Mouse (Mus musculus) bone marrow, adult 2 months (tissue): Measurements from ENCODE around the gene Gna13. TPM values are rescaled to one million over a fixed set of nuclear protein-coding genes. Genes with fewer than 3 reads are reported as not detected.

Experiments
- H3K27ac ChIP-seq: fragments of 200-500 bp; 2 replicates; pipeline ENCODE4 v1.5.1; 2012; ENCODE audit warnings: low read depth, mild to moderate bottlenecking, control low read depth, inconsistent platforms, low read length; ENCODE audit not compliant: control insufficient read depth, poor library complexity, insufficient read depth
- H3K4me1 ChIP-seq: fragments of 200-500 bp; 2 replicates; pipeline ENCODE4 v1.6.1; 2011; ENCODE audit warnings: low read length; ENCODE audit not compliant: control insufficient read depth, insufficient read depth
- H3K4me3 ChIP-seq: fragments of 200-500 bp; replicated peaks from 2 replicates; pipeline ENCODE3; 2011; ENCODE audit warnings: mild to moderate bottlenecking, low read depth, low read length, control low read depth; ENCODE audit not compliant: control insufficient read depth
- CTCF ChIP-seq: fragments of 200-500 bp; IDR thresholded peaks from 2 replicates; pipeline ENCODE4 v1.5.1; 2011; ENCODE audit warnings: low read length, control low read depth; ENCODE audit not compliant: control insufficient read depth, insufficient read depth
- POLR2A ChIP-seq: fragments of 200-500 bp; IDR thresholded peaks from 2 replicates; pipeline ENCODE4 v1.6.1; 2011; ENCODE audit warnings: low read depth, mild to moderate bottlenecking, control low read depth, low read length, borderline replicate concordance; ENCODE audit not compliant: control insufficient read depth
- WGBS: fragments of 180-500 bp; shearing (Covaris S2); methylation state at CpG from one replicate; pipeline ENCODE4 v1.1.7; 2018; 5-methylcytosine and 5-hydroxymethylcytosine counted together
- polyA plus RNA-seq: library from polyadenylated mRNA; stranded (reverse); fragments of >200 nt; gene quantifications from 2 replicates; pipeline ENCODE4 v1.2.4, GENCODE M21; 2011; ENCODE audit warnings: low replicate concordance; ENCODE audit not compliant: missing spikeins, insufficient read depth, insufficient read length

The Gna13 gene
- polyA plus RNA-seq, 1 experiment, result 28.9 TPM

- peak overlapping the region; percentile 84 for H3K27ac ChIP-seq
- under 1% methylated on average over 27 of the region's 27 CpGs for WGBS
- TF ChIP-seq CTCF, result 0 out of 2 replicates have a peak, but pooled peaks have one; percentile 5
- no peak for TF ChIP-seq POLR2A
- H3K4me1 ChIP-seq, result peaks cover 5% of the 10 kb centered on the region; the same call in 1 of the 2 replicates
- peak overlapping the region; percentile 88 for H3K4me3 ChIP-seq
Observed at GRCm38 (mm10) chr11:109361631-109362462, 784 bp upstream of the Gna13 start.

- no peak for TF ChIP-seq CTCF
- peak; percentile 55; the same call in 1 of the 2 replicates for TF ChIP-seq POLR2A
- peak overlapping the region; percentile 100 for H3K27ac ChIP-seq
- H3K4me3 ChIP-seq, result peak overlapping the region; percentile 96
- peaks cover 5% of the 10 kb centered on the region; the same call in 1 of the 2 replicates for H3K4me1 ChIP-seq
- WGBS, result under 1% methylated on average over 52 of the region's 53 CpGs
Observed at GRCm38 (mm10) chr11:109363191-109364133, 831 bp downstream of the Gna13 start.

GRCm38 (mm10) chr11:109364337-109364736 lies 1.7 kb downstream of the Gna13 start:
- Histone ChIP-seq H3K4me1 (peaks cover 9% of the 10 kb centered on the region), H3K27ac (no peak overlapping the region), H3K4me3 (peak overlapping the region; percentile 49)
- TF ChIP-seq POLR2A (no peak), CTCF (no peak)
- WGBS, result 39% methylated on average over 2 of the region's 2 CpGs

GRCm38 (mm10) chr11:109364881-109365280 lies 2.2 kb downstream of the Gna13 start:
- Histone ChIP-seq H3K4me1 (peaks cover 9% of the 10 kb centered on the region), H3K4me3 (peak overlapping the region; percentile 40), H3K27ac (no peak overlapping the region)
- WGBS, result 11% methylated on average over 10 of the region's 10 CpGs
- TF ChIP-seq POLR2A (no peak), CTCF (no peak)

- Histone ChIP-seq H3K4me1 (peaks cover 9% of the 10 kb centered on the region), H3K27ac (no peak overlapping the region)
- TF ChIP-seq POLR2A (no peak), CTCF (no peak)
Observed at GRCm38 (mm10) chr11:109365818-109366217, 3.2 kb downstream of the Gna13 start.

GRCm38 (mm10) chr11:109366802-109367579 lies 4.4 kb downstream of the Gna13 start:
- Histone ChIP-seq H3K27ac (no peak overlapping the region), H3K4me3 (no peak overlapping the region), H3K4me1 (peaks cover 4% of the 10 kb centered on the region)
- WGBS, result 74% methylated on average over 15 of the region's 15 CpGs
- TF ChIP-seq POLR2A (no peak), CTCF (no peak)

More at GRCm38 (mm10) chr11:109365818-109366217, 3.2 kb downstream of the Gna13 start:
- no peak overlapping the region for H3K4me3 ChIP-seq
- 95% methylated on average over 5 of the region's 5 CpGs for WGBS

- 35% methylated on average over 3 of the region's 3 CpGs for WGBS
- H3K4me3 ChIP-seq, result no peak overlapping the region
- TF ChIP-seq CTCF (no peak), POLR2A (no peak)
- peaks cover 4% of the 10 kb centered on the region for H3K4me1 ChIP-seq
- H3K27ac ChIP-seq, result peak overlapping the region; percentile 30
Observed at GRCm38 (mm10) chr11:109369026-109369637, 6.5 kb downstream of the Gna13 start.
